Mouse (Mus musculus) Muller cell, postnatal 12 days (primary cell): ENCODE measurements around the gene Cfap61.

Experiments used
- DNase-seq: peaks from one replicate; pipeline ENCODE4 v3.0.0-alpha.2; 2015; ENCODE audit errors: inconsistent ontology term

Gene Cfap61

GRCm38 (mm10) chr2:145949475-145950068 is 15.0 kb downstream of the Cfap61 start:
- peak; percentile 29 for DNase-seq

GRCm38 (mm10) chr2:145950239-145950638 is 15.7 kb downstream of the Cfap61 start:
- DNase-seq: no peak

GRCm38 (mm10) chr2:145952726-145953125 is 18.1 kb downstream of the Cfap61 start:
- no peak for DNase-seq

GRCm38 (mm10) chr2:145955844-145956243 is 21.3 kb downstream of the Cfap61 start:
- DNase-seq: no peak

GRCm38 (mm10) chr2:145956318-145956717 is 21.7 kb downstream of the Cfap61 start:
- no peak for DNase-seq

- DNase-seq: peak; percentile 42
These were observed 22.9 kb downstream of the Cfap61 start for GRCm38 (mm10) chr2:145957450-145957849.

- no peak for DNase-seq
These were observed 23.5 kb downstream of the Cfap61 start for GRCm38 (mm10) chr2:145958097-145958496.

- no peak for DNase-seq
These were observed 24.0 kb downstream of the Cfap61 start for GRCm38 (mm10) chr2:145958551-145958950.

GRCm38 (mm10) chr2:145961861-145962260 is 27.3 kb downstream of the Cfap61 start:
- no peak for DNase-seq

- no peak for DNase-seq
These were observed 36.2 kb downstream of the Cfap61 start for GRCm38 (mm10) chr2:145970751-145971150.

GRCm38 (mm10) chr2:145971237-145972010 is 36.8 kb downstream of the Cfap61 start:
- DNase-seq: no peak

GRCm38 (mm10) chr2:145972571-145972970 is 38.0 kb downstream of the Cfap61 start:
- no peak for DNase-seq

GRCm38 (mm10) chr2:145979616-145980015 is 45.0 kb downstream of the Cfap61 start:
- DNase-seq: no peak

GRCm38 (mm10) chr2:145980881-145981280 is 46.3 kb downstream of the Cfap61 start:
- DNase-seq: no peak

- DNase-seq: no peak
These were observed 47.1 kb downstream of the Cfap61 start for GRCm38 (mm10) chr2:145981699-145982112.

- no peak for DNase-seq
These were observed 47.9 kb downstream of the Cfap61 start for GRCm38 (mm10) chr2:145982317-145983045.

- no peak for DNase-seq
These were observed 53.2 kb downstream of the Cfap61 start for GRCm38 (mm10) chr2:145987757-145988156.

GRCm38 (mm10) chr2:145990446-145990845 is 55.9 kb downstream of the Cfap61 start:
- DNase-seq: peak; percentile 84

- DNase-seq: no peak
These were observed 61.9 kb downstream of the Cfap61 start for GRCm38 (mm10) chr2:145996472-145996871.

GRCm38 (mm10) chr2:145997956-145998525 is 63.5 kb downstream of the Cfap61 start:
- no peak for DNase-seq

- no peak for DNase-seq
These were observed 74.2 kb downstream of the Cfap61 start for GRCm38 (mm10) chr2:146008801-146009200.
